Mouse (Mus musculus) C2C12 (cell line): ENCODE measurements around the gene 1700020N01Rik. TPM values are rescaled to one million over a fixed set of nuclear protein-coding genes. Genes with fewer than 3 reads are reported as not detected.

ENCODE experiments used
- H3K27me3 ChIP-seq: one replicate; pipeline ENCODE4 v1.6.1; 2011; ENCODE audit not compliant: control insufficient read depth, insufficient read depth, insufficient read length
- H3K36me3 ChIP-seq: one replicate; pipeline ENCODE4 v1.6.1; 2011; ENCODE audit not compliant: control insufficient read depth, insufficient read depth
- H3K4me3 ChIP-seq: one replicate; pipeline ENCODE4 v1.5.1; 2011; ENCODE audit warnings: mild to moderate bottlenecking, control low read depth; ENCODE audit not compliant: poor library complexity, insufficient read depth, severe bottlenecking
- H3K79me2 ChIP-seq: one replicate; pipeline ENCODE4 v1.6.1; 2011; ENCODE audit not compliant: control insufficient read depth, insufficient read depth
- H3K79me3 ChIP-seq: one replicate; pipeline ENCODE4 v1.6.1; 2011; ENCODE audit warnings: low read depth, control low read depth
- H3ac ChIP-seq: one replicate; pipeline ENCODE3; 2011; ENCODE audit warnings: low read depth; ENCODE audit not compliant: control insufficient read depth, insufficient read length
- CEBPB ChIP-seq: IDR thresholded peaks from one replicate; pipeline ENCODE4 v1.6.1; 2011; ENCODE audit warnings: low read depth, mild to moderate bottlenecking, control low read depth, moderate library complexity
- CTCF ChIP-seq: IDR thresholded peaks from one replicate; pipeline ENCODE4 v1.5.1; 2011; ENCODE audit not compliant: control insufficient read depth, insufficient read depth, insufficient read length
- FOSL1 ChIP-seq: IDR thresholded peaks from one replicate; pipeline ENCODE4 v1.8.0; 2011; ENCODE audit warnings: mild to moderate bottlenecking, low read length; ENCODE audit not compliant: poor library complexity, insufficient read depth, severe bottlenecking
- MAX ChIP-seq: IDR thresholded peaks from one replicate; pipeline ENCODE4 v1.6.1; 2011; ENCODE audit warnings: mild to moderate bottlenecking, control low read depth
- MYOD1 ChIP-seq: IDR thresholded peaks from one replicate; pipeline ENCODE4 v1.6.1; 2011; ENCODE audit warnings: low read depth; ENCODE audit not compliant: control insufficient read depth, insufficient read length
- MYOG ChIP-seq: IDR thresholded peaks from one replicate; pipeline ENCODE4 v1.6.1; 2011; ENCODE audit not compliant: control insufficient read depth, insufficient read length; ENCODE audit errors: extremely low read depth
- USF1 ChIP-seq: IDR thresholded peaks from one replicate; pipeline ENCODE4 v1.6.1; 2011; ENCODE audit warnings: low read depth, mild to moderate bottlenecking, control low read depth, moderate library complexity
- polyA plus RNA-seq: library from polyadenylated mRNA; unstranded; fragments of >200 nt; fragmentation: generic; extraction: Trizol; gene quantifications from one replicate; pipeline ENCODE4 v1.2.1, GENCODE M21; 2012; ENCODE audit warnings: missing spikeins

The 1700020N01Rik gene
- polyA plus RNA-seq, 1 experiment: not detected

DNA sequence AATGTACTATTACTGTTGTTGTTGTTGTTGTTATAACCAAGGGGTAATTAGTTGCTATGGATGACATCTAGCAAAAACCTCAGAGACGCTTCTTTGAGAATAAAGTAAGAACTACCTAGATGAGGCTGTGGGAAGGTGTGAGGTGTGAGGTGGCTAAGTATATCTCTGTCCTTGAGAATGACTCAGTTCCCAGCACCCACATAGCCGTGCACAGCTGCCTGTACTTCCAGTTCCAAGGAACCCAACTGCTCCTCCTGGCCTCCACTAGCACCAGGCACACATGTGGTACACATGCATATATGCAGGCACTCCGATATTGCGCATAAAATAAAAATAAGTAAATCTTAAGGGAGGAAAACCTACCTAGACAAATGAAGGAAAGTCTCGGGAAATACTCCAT is 28.8 kb upstream of the 1700020N01Rik start:
- Histone ChIP-seq H3K27me3 (no peaks in the 10 kb centered on the region), H3K79me2 (no peaks in the 10 kb centered on the region), H3K4me3 (no peak overlapping the region), H3K36me3 (no peaks in the 10 kb centered on the region), H3ac (no peak overlapping the region), H3K79me3 (no peaks in the 10 kb centered on the region)
- TF ChIP-seq USF1: no peak

DNA sequence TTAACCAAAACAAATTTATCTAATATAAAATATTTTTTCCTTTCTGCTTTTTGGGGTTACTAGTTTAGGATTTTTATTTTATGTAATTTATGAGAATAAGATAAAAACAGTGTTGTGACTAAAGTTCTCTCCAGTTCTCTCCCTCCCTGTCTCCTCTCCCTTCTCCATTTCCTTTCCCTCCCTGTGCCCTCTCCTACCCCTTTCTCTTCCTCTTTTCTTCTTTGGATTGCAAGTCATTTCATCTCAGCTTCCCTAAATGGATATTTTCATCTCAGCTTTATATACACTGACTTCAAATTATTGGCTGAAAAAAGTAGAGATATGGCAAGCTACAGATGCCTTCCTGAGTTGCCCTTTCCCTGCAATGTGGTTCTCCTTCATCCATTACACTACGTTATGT is 26.9 kb upstream of the 1700020N01Rik start:
- TF ChIP-seq USF1: no peak
- TF ChIP-seq CEBPB: no peak
- no peak for TF ChIP-seq CTCF
- TF ChIP-seq MYOG: no peak
- no peak for TF ChIP-seq FOSL1
- no peak for TF ChIP-seq MAX
- TF ChIP-seq MYOD1: no peak
- no peaks in the 10 kb centered on the region for H3K27me3 ChIP-seq
- no peak overlapping the region for H3K4me3 ChIP-seq
- no peaks in the 10 kb centered on the region for H3K36me3 ChIP-seq
- H3ac ChIP-seq: no peak overlapping the region
- no peaks in the 10 kb centered on the region for H3K79me2 ChIP-seq
- no peaks in the 10 kb centered on the region for H3K79me3 ChIP-seq

DNA sequence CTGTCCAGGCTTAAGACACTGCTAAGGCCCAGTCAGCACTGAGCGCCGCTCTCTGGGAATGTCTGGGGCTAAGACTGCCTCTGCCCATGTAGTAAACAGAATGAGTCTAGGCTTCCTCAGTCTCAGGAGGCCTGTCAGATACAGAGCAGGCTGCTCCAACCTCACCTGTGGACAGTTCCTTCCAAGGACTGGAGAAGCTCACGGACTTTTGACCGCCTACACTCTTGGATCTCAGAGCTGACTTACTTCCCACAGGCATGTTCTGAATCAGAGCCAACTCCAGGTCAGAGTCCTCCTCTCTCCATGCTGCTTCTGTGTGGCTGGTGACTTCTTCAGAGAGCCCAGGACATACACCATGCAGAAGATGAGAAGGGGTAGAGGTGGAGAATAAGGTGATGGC is 21.3 kb upstream of the 1700020N01Rik start:
- no peaks in the 10 kb centered on the region for H3K36me3 ChIP-seq

DNA sequence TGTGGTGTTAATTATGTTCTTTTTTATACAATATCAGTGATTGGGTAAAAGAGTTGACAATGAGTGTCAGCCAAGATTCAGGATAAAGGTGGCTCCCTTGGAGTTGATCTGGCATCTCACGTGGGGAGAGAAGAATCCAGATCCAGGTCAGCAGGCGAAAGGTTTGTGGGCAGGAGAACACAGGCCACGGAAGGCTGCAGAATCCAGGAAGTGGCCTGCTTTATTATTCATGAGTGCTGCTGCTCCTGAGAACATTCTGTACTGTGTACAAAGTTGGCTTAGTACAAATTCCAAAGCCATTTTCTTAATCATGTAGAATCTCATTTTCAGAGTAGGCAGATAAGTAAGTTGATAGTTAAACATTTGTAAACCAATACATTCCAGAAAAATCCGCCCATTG is 19.2 kb upstream of the 1700020N01Rik start:
- Histone ChIP-seq H3K79me2 (no peaks in the 10 kb centered on the region), H3ac (no peak overlapping the region), H3K36me3 (no peaks in the 10 kb centered on the region), H3K27me3 (no peaks in the 10 kb centered on the region), H3K79me3 (no peaks in the 10 kb centered on the region), H3K4me3 (no peak overlapping the region)
- TF ChIP-seq MYOG (no peak), CEBPB (no peak), MYOD1 (no peak), FOSL1 (no peak), CTCF (no peak), MAX (no peak)

More for the DNA sequence above, 21.3 kb upstream of the 1700020N01Rik start:
- TF ChIP-seq FOSL1 (no peak), USF1 (no peak), MYOD1 (no peak), CEBPB (no peak), CTCF (no peak), MYOG (no peak), MAX (no peak)
- Histone ChIP-seq H3K27me3 (no peaks in the 10 kb centered on the region), H3K79me2 (no peaks in the 10 kb centered on the region), H3K4me3 (no peak overlapping the region), H3K79me3 (no peaks in the 10 kb centered on the region), H3ac (no peak overlapping the region)

DNA sequence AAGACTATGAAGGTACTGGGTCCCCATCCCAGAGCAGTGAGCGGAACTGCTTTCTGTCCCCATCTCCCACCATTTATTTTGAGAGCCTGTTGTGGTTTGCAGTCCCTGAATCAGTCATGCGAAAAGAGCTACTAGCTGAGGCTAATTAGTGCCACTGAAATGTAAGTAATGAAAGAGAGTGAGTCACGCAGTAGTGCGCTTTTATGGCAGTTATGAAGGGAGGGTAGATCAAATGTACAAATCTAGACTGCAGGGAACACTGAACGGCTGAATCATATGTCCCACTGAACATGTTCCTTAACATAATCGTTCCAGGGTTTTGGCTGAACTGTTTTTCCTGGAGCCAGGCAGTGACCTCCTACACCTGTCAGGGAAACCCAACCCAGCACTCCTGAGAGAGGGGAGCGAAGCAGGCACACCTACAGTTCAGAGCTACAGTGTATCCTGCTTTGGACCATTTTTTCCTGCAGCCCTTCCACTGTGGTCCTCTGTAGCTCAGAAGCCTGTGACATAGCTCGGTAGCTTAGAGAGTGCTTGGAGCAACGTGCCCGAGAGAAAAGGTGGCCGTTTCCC is 17.1 kb upstream of the 1700020N01Rik start:
- Histone ChIP-seq H3K79me3 (no peaks in the 10 kb centered on the region), H3K27me3 (no peaks in the 10 kb centered on the region), H3K79me2 (no peaks in the 10 kb centered on the region), H3K36me3 (no peaks in the 10 kb centered on the region), H3K4me3 (no peak overlapping the region), H3ac (peak overlapping the region; percentile 7)
- no peak for TF ChIP-seq MYOG
- TF ChIP-seq MYOD1: peak; percentile 43

DNA sequence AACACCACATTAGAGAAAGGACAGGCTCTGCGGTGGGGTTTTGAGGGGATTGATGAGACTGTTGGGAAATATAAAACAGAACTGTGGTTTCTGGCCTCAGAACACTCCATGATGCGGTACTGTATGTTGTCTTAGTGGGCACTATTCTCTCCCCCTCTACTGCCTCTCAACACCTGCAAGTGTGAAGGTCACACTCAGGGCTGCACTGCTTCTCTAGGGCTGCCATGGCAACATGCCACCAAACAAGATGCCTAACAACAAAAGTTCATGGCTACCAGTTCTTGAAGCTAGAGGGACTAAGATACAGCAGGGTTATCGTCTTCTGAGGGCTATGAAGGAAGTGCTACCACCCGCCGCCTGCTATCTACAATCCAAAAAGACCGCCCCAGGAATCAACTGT is 15.1 kb upstream of the 1700020N01Rik start:
- H3K27me3 ChIP-seq: no peaks in the 10 kb centered on the region

More for the DNA sequence above, 15.1 kb upstream of the 1700020N01Rik start:
- no peaks in the 10 kb centered on the region for H3K79me3 ChIP-seq
- no peaks in the 10 kb centered on the region for H3K79me2 ChIP-seq
- TF ChIP-seq FOSL1 (no peak), MAX (no peak), USF1 (no peak), MYOD1 (no peak), MYOG (no peak), CTCF (no peak), CEBPB (no peak)
- H3K4me3 ChIP-seq: no peak overlapping the region
- H3K36me3 ChIP-seq: no peaks in the 10 kb centered on the region
- H3ac ChIP-seq: no peak overlapping the region
